Mouse (Mus musculus): Measurements from ENCODE around the gene Moxd1.
A peak's percentile ranks its signal among the peaks of the same experiment; 100 is the strongest.
"Not testable (repeated sequence)": the region's sequence is repeated elsewhere in the genome, so short reads cannot be mapped to it uniquely, and the experiment has no call there.

Gene Moxd1

DNA sequence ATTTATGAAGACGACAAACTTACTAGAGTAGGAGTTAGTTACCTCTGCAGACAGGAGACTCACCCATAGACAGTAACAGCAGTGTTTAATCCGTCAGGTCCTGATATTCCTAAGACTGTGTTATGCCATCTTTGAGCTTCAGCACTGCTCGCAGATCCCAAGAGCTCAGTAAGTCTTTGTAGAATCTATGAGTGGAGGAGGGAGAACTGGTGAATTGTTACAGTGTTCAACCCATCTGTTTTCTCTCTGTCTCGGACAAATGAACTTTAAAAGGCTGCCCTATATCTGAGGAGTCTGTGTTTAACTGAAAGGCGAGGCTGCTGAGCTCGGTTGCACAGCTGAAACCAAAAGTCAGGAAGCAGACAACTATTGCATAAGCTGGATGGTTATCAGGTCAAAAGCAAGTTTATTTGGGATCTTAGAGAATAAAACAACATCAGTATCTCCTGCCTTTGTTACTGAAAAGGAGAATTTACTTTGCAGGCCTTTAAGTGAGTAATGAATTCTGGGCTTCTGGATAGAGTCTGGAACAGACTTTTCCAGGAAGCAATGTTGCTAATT, 47.8 kb downstream of the Moxd1 start:
- no peak for DNase-seq

DNA sequence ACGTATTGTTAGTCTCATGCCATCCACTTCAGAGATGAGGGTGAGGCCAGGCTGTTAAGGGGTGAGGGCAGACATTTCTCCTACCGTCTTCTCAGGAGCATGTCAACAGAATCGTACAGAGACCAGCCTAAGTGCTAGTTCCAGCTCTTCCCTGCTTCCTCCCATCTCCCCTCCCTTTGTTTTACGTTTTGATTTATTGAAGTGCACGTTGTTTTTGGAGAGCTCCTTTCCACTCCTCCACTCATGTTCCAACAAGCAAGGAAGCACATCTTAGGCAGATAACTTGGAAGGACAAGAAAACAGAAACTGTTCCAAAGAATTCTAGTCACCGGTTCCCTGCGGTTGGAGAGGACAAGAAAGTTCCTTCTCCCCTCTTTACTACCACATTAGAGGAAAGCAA, 52.9 kb downstream of the Moxd1 start:
- no peak for DNase-seq

GRCm38 (mm10) chr10:24282650-24283049, 59.3 kb downstream of the Moxd1 start:
- no peak for DNase-seq

DNA sequence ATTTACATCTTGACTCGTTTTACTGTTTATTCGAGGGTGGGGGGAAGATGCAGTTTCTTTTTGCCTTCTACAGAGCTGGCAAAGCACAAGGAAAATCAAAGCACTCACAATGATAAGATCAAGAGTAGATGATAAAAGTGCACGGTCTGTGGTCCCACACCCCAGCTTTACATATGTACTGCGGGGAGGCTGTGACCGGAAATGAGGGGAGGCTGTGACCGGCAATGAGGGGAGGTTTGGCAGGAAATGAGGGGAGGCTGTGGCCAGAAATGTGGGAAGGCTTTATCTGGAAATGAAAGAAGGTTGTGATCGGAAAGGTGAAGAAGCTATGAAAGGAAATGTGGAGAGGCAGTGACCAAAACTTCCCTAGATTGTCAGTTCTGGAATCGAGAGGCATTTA, 68.3 kb downstream of the Moxd1 start:
- DNase-seq, result no peak

- no peak for DNase-seq
These were observed 69.4 kb downstream of the Moxd1 start for GRCm38 (mm10) chr10:24292671-24293070.

DNA sequence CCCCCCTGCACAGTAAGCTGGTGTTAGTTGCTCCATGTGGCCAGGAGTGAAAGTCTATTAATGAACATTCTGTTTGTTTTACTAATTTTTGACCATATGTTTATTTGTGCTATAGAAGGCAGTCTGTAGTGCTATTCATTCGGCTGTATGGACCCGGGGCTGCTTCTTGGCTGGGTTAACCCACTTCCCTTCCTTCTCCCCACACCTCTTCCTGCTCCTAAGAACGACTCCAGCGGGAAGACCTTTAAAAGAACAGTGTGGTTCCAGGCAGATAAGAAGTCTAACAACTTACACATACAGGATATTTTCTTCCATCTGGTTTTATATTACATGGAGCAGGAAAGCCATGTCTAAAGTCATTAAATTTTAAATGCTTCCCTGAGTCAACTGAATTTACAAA, 73.3 kb downstream of the Moxd1 start:
- DNase-seq, result no peak

DNA sequence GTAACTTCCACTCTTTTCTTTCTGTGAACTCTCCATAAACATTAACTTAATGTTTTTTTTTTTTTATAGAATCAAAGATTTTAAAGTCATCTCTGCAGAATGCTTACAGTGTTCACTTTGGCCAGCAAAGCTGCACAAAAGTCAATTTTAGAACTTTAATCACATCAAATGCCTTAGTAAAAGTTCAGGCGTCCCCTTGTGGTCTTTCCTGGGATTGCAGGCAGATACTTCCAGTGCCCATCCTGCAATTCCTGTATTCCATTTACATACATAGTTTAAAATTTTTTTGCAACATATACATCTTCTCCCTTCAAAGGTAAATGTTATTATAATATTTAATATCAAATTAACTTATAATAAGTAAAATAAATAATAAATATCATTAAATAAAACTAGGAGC, 74.5 kb downstream of the Moxd1 start:
- DNase-seq, result no peak

DNA sequence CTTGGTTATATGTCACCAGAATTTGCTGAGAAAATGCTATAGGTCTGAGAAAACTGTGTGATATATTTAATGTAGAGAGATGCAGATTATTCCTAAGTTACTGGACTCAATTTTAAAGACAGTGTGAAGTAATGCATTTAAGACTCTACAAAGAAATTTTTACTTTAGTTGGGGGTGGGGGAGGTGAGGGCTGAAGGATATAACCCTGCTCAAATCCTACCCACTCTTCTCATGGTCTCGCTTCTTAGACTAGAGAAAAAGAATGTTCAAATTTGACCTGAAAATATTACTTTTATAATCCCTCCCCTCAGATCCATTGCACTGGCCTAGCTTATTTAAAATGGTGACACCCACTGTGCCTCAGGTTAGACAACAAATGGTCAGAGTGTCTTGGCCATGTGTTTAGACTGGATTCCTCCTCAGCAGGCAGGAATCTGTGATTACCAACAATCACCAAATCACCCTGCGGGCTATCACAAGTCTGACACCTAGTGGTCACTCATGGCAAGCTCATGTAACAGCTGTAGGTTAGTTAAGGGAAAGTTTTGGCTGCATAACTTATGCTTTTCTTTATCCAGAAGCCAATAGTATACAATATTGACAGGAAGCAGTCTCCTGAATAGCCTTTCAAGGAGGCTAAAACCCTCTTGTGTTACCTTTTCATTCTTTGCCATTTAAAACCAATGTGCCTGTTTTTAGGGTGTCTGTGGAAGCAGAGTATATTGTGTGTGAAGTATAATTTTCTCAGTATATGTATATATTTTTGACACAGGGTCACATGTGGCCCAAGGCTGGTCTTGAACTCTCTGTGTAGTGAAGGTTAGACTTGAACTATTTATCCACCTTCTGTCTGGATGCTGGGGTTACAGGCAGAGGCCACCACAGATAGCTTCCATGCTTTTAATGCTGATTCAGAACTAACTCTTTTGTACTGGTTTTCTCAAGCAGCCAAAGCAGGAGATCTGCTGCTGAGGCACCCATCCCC, 75.2 kb downstream of the Moxd1 start:
- no peak for DNase-seq

DNA sequence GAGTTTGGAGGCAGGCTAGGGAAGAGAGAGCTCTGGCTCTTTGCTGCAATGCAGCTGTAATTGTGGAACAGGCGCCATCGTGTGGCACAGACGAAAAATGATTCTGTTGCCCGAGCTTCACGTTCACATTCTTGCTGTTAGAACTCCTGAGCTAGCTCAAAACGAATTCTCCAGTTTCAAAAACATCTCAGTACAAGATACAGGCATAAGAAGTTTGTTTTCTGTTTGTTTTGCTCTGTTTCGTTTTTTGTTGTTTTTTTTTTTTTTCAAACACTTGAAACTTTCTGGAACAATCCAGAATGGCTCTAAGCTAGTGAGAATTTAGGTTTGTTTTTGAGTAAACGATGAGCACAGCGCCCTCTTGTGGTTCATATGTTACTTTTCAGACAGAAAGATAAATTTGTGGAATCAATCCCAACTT, 88.9 kb downstream of the Moxd1 start:
- peak; percentile 18 to 25 for DNase-seq

DNA sequence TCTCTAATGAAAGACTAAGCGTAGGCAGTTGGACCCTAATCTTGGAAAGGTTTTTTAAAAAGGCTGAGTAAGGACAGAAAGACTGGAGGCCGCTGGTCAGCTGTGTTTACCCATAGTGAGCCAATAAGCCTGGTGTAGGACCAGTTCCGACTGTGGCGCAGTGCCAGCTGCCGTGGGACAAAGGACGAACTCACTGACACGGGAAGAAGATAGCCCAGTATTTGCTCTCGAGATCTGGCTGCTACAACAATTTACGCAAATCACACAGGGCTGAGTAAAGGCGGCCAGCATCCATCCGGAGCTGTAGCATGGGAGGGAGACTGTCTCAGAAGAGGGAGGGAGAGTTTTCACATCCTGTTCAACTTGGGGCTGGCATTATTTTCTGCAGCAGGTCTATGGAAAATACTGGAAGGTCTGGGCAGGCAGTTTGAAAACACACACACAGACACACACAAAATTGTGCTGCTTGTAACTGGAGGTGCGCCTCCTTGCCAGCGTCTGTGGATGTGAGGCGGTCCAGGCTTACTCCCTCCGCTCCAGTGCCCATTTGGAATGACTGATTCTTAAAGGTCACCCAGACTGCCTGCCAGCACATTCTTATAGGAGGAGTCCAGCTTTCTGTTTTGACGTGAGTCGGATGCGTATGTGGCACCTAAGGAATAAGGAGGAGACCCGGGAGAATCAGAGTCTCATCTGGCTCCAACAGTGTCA, 94.0 kb downstream of the Moxd1 start:
- DNase-seq, result no peak

DNA sequence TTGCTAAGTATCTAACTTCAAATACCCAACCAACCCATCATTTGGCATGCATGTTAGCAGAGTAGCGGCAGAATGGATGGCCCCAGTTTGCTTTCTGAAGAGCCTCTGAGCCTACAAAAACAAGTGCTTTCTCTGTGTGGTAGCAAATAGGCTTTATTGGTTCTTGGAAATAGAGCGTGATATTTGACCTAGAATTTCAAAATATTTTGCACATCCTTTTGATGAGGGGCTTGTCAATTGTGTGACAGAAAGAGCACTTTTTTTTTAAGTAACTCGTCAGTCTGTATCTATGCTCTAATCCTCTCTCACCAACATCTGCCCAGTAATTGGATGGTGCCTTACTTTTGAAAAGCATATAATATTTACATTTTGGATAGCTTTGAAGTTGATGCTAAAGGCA, 97.0 kb downstream of the Moxd1 start:
- DNase-seq, result no peak

DNA sequence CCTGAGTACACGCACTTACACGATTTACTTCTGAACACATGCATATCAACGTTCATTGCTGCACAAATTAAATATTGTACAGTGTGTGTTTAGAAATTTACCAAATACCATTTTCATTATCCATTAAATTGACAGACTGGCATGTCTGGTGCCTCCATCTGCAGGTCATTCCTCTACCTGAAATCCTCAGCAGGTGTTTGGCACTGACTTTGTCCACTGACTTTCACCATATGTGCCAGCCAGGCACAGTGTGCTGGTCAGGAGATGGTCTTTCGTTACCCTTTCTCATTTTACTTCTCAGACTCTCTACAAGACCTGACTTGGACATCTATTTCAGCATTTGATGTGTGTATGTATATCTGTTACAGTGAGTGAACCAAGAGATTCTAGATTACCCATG, 99.7 kb downstream of the Moxd1 start:
- DNase-seq, result no peak

DNA sequence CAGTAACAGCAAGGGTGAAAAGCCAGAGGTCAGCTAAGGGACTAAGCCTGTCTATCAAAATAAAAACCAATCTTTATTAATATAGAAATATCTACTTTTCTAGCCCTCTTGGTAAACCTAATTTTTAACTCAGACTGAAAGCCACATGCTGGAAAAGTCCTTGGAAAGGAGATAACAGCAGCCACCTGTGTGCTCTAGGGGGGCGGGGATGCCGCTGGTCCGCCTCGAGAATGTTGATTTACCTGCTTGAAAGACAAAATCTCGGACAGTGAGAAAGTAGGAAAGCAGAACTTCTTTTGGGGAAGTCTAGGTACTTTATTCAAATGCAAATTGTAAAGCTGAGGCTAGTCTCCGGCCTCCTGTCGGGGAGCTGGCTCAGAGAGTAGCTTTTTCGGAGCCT, 103.9 kb downstream of the Moxd1 start:
- not testable (repeated sequence) for DNase-seq

DNA sequence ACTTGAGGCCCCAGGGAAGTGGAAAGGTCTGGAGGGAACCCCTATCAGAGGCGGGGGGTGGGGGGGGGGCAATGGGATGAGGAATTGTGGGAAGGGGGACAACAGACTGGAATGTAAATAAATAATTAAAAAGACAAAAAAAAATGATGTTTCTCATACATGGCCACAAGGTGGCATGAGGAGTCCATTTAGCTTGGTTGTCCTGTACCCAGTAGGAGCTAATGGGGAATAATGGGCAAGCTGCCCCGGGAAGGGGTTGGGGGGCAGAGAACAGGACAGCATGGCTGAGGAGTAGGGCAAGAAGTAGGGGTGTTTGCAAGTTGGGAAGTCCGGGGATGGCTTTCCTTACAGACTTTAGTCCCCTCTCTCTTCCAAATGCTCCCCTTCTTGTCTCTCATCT, 109.5 kb downstream of the Moxd1 start:
- DNase-seq, result no peak

DNA sequence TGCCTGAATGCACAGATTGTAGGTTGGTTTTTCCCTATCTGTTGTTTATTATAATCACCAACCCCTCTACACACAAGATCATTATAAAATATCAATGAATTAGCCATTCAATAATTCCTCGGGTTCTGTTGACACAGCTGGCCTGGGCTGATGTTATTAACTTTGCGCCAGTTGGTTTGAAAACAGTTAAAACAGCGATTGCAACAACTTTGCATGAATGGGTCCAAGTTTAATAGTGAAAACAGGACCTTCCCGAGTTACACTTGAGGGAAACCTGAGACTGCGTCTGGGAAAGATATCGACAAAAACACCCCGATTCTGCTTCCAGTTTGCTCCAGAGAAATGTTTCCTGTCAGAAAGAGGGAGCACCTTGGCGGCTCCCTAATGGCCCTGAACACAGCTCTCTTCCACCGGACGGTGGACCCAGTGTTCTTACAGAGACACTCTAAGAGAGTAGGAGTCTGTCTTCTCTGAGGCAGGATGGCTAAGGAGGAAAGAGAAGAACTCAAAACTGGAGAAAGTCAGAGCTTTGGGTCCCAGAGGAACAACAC, 116.4 kb downstream of the Moxd1 start:
- no peak for DNase-seq

- DNase-seq, result no peak
These were observed 117.4 kb downstream of the Moxd1 start for GRCm38 (mm10) chr10:24340551-24341213.

- DNase-seq, result no peak
These were observed 117.9 kb downstream of the Moxd1 start for GRCm38 (mm10) chr10:24341214-24341589.

GRCm38 (mm10) chr10:24343068-24343467, 119.8 kb downstream of the Moxd1 start:
- no peak for DNase-seq
